Mouse (Mus musculus): ENCODE measurements around the gene Tex46. TPM values are rescaled to one million over a fixed set of nuclear protein-coding genes. Genes with fewer than 3 reads are reported as not detected.

The Tex46 gene
- polyA plus RNA-seq, 1 experiment from 2014 or later, result not detected

GRCm38 (mm10) chr4:136653692-136654234 is 43.5 kb downstream of the Tex46 start:
- Histone ChIP-seq H3K4me1 (peaks cover 37% of the 10 kb centered on the region), H3K36me3 (replicated peaks) (peaks cover 66% of the 10 kb centered on the region), H3K9me3 (no peaks in the 10 kb centered on the region), H3K4me3 (no peak overlapping the region), H3K27me3 (ENCODE audit: poor library complexity, severe bottlenecking) (no peaks in the 10 kb centered on the region), H3K27ac (0 out of 2 replicates have a peak overlapping the region, but pooled peaks have one; percentile 12)
- no peak for DNase-seq (ENCODE audit: extremely low spot score, low spot score)
- WGBS, result 90% methylated on average over 10 of the region's 10 CpGs

DNA sequence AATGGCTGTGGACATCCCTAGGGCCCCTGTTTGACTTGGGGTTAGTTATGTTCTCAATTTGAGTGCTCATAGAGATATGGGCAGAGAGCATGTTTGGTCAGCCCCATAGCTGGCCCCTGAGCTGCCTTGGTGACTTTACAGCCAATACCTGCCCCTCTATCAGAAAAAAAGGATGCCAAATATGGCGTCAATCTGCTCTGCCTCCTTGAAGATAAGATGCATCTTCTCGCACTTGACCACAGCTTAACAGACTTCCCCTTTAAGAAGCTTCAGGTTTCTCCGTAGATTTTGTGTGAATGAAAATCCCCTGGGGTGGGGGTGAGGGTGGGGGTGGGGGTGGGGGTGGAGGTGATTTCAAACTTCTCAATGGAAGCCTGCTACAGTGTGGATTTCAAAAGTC is 47.7 kb downstream of the Tex46 start:
- Histone ChIP-seq H3K4me3 (no peak overlapping the region), H3K36me3 (replicated peaks) (peaks cover 97% of the 10 kb centered on the region), H3K9me3 (no peaks in the 10 kb centered on the region), H3K27me3 (ENCODE audit: poor library complexity, severe bottlenecking) (no peaks in the 10 kb centered on the region), H3K27ac (no peak overlapping the region), H3K4me1 (peaks cover 4% of the 10 kb centered on the region)
- WGBS, result 84% methylated on average over 3 of the region's 3 CpGs
- no peak for DNase-seq (ENCODE audit: extremely low spot score, low spot score)

Small RNAs within 50 kb of the gene (microRNA-seq; reads per million reads assigned to microRNA genes)
- not detected for gene Gm22180

Other genes starting within 250 kb of the Tex46 start
- 0.31 TPM in 1 of 2 replicates, not detected in the other for gene Htr1d, start 186.9 kb upstream of the Tex46 start, polyA plus RNA-seq (2016; fragmentation: Nextera tagmentation; extraction: Ambion mirVana)
- 0.07 and 0.32 TPM in 2 replicates for gene 6030445D17Rik, start 148.2 kb upstream of the Tex46 start, polyA plus RNA-seq (2016; fragmentation: Nextera tagmentation; extraction: Ambion mirVana)
- 153 and 154 TPM in 2 replicates for gene Luzp1, start 140.7 kb upstream of the Tex46 start, polyA plus RNA-seq (2016; fragmentation: Nextera tagmentation; extraction: Ambion mirVana)
- gene Kdm1a, start 7.7 kb upstream of the Tex46 start, polyA plus RNA-seq (2016; fragmentation: Nextera tagmentation; extraction: Ambion mirVana), result 50.0 and 52.2 TPM in 2 replicates
- not detected in 2 replicates for gene Lactbl1, start 12.2 kb downstream of the Tex46 start, polyA plus RNA-seq (2016; fragmentation: Nextera tagmentation; extraction: Ambion mirVana)
- gene Ephb2, start 225.6 kb downstream of the Tex46 start, polyA plus RNA-seq (2016; fragmentation: Nextera tagmentation; extraction: Ambion mirVana), result 9.5 and 9.7 TPM in 2 replicates